Mouse (Mus musculus): ENCODE measurements around the gene Vps8.

- TF ChIP-seq CTCF (IDR thresholded peaks at IDR 0.05; ENCODE audit: extremely low read depth, insufficient read depth, low read length) (no peak), POLR2A (IDR thresholded peaks at IDR 0.05; ENCODE audit: extremely low read depth, insufficient read depth, low read length) (no peak)
Measured at GRCm38 (mm10) chr16:21404631-21405030, 18.3 kb upstream of the Vps8 start.

Data from cortical plate, adult 2 months (tissue).